Mouse (Mus musculus): ENCODE data around the gene Klhl36. TPM values are rescaled to one million over a fixed set of nuclear protein-coding genes. Genes with fewer than 3 reads are reported as not detected.
A peak's percentile ranks its signal among the peaks of the same experiment; 100 is the strongest.

Gene Klhl36
- polyA plus RNA-seq, 1 experiment: 14.1 TPM

- no peak for TF ChIP-seq FLI1 (IDR thresholded peaks at IDR 0.05; ENCODE audit: low read length)
- no peak for TF ChIP-seq GATA1 (IDR thresholded peaks at IDR 0.05; ENCODE audit: borderline replicate concordance, low read length)
These were observed 296 bp downstream of the Klhl36 start for GRCm38 (mm10) chr8:119862390-119862734.

GRCm38 (mm10) chr8:119862749-119863148 lies 683 bp downstream of the Klhl36 start:
- Histone ChIP-seq H3K4me1 (peaks cover 63% of the 10 kb centered on the region), H3K9me3 (no peaks in the 10 kb centered on the region), H3K27me3 (replicated peaks) (peaks cover 34% of the 10 kb centered on the region), H3K4me3 (replicated peaks) (peak overlapping the region; percentile 95), H3K36me3 (replicated peaks; ENCODE audit: low read length) (peaks cover 23% of the 10 kb centered on the region)
- TF ChIP-seq GATA1 (IDR thresholded peaks at IDR 0.05; ENCODE audit: borderline replicate concordance, low read length) (no peak), FLI1 (IDR thresholded peaks at IDR 0.05; ENCODE audit: low read length) (no peak)

More at GRCm38 (mm10) chr8:119862390-119862734, 296 bp downstream of the Klhl36 start:
- Histone ChIP-seq H3K27me3 (replicated peaks) (peaks cover 38% of the 10 kb centered on the region), H3K9me3 (no peaks in the 10 kb centered on the region), H3K36me3 (replicated peaks; ENCODE audit: low read length) (peaks cover 20% of the 10 kb centered on the region), H3K4me3 (replicated peaks) (peak overlapping the region; percentile 95), H3K4me1 (peaks cover 66% of the 10 kb centered on the region)

GRCm38 (mm10) chr8:119869616-119870015 lies 7.5 kb downstream of the Klhl36 start:
- H3K36me3 ChIP-seq (replicated peaks; ENCODE audit: low read length): peaks cover 67% of the 10 kb centered on the region

GRCm38 (mm10) chr8:119873181-119873580 lies 11.1 kb downstream of the Klhl36 start:
- TF ChIP-seq FLI1 (IDR thresholded peaks at IDR 0.05; ENCODE audit: low read length): no peak
- no peak for TF ChIP-seq GATA1 (IDR thresholded peaks at IDR 0.05; ENCODE audit: borderline replicate concordance, low read length)
- Histone ChIP-seq H3K27me3 (replicated peaks) (peaks cover 9% of the 10 kb centered on the region), H3K36me3 (replicated peaks; ENCODE audit: low read length) (peaks cover 68% of the 10 kb centered on the region), H3K9me3 (peaks cover 15% of the 10 kb centered on the region), H3K4me1 (peaks cover 13% of the 10 kb centered on the region), H3K4me3 (replicated peaks) (peak overlapping the region; percentile 54)

More at GRCm38 (mm10) chr8:119869616-119870015, 7.5 kb downstream of the Klhl36 start:
- Histone ChIP-seq H3K4me1 (peaks cover 21% of the 10 kb centered on the region), H3K4me3 (replicated peaks) (no peak overlapping the region), H3K27me3 (replicated peaks) (peaks cover 6% of the 10 kb centered on the region), H3K9me3 (peaks cover 15% of the 10 kb centered on the region)
- no peak for TF ChIP-seq GATA1 (IDR thresholded peaks at IDR 0.05; ENCODE audit: borderline replicate concordance, low read length)
- TF ChIP-seq FLI1 (IDR thresholded peaks at IDR 0.05; ENCODE audit: low read length): no peak

- Histone ChIP-seq H3K9me3 (no peaks in the 10 kb centered on the region), H3K36me3 (replicated peaks; ENCODE audit: low read length) (peaks cover 12% of the 10 kb centered on the region), H3K4me3 (replicated peaks) (no peak overlapping the region), H3K27me3 (replicated peaks) (peaks cover 55% of the 10 kb centered on the region), H3K4me1 (peaks cover 13% of the 10 kb centered on the region)
- TF ChIP-seq GATA1 (IDR thresholded peaks at IDR 0.05; ENCODE audit: borderline replicate concordance, low read length) (no peak), FLI1 (IDR thresholded peaks at IDR 0.05; ENCODE audit: low read length) (no peak)
These were observed 19.2 kb downstream of the Klhl36 start for GRCm38 (mm10) chr8:119881301-119881700.

DNA sequence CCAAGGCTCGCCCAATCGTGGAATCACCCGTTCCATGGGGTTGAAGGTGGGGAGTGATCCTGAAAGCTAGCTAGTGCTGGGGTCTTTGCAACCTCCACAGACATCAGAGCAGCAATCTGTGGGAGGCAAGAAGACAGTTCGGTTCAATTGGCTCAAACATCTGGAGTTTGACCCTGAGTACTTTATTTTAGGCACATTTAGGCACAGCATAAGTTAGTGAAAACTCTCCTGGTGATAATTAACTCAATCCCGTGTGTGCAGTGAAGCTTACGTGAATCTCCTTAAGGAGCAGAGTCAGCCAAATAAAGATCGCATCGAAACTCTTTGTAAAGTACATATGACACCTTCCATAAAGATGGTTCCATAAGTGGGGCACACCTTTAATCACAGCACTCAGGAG lies 19.9 kb downstream of the Klhl36 start:
- Histone ChIP-seq H3K36me3 (replicated peaks; ENCODE audit: low read length) (peaks cover 7% of the 10 kb centered on the region), H3K4me3 (replicated peaks) (no peak overlapping the region), H3K27me3 (replicated peaks) (peaks cover 55% of the 10 kb centered on the region), H3K4me1 (peaks cover 11% of the 10 kb centered on the region), H3K9me3 (no peaks in the 10 kb centered on the region)
- TF ChIP-seq FLI1 (IDR thresholded peaks at IDR 0.05; ENCODE audit: low read length) (no peak), GATA1 (IDR thresholded peaks at IDR 0.05; ENCODE audit: borderline replicate concordance, low read length) (no peak)

DNA sequence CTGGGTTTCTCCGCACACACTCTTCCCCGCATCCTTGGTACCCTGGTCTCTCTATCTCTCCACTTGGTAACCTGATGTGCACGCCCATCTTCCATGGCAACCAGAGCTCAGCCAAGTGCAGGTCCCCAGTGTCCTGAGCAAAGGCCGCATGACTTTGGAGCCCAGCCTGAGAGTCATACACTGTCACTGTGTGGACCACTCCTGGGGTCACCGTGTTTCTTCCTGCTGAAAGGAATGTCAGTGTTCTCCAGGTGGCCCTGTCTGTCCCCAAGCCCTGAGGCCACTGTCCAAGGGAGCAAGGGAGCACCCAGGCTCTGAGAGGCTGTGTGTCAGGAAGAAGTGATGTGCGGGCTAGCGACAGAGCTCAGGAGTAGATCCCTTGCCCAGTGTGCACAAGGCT lies 21.2 kb downstream of the Klhl36 start:
- Histone ChIP-seq H3K36me3 (replicated peaks; ENCODE audit: low read length) (no peaks in the 10 kb centered on the region), H3K27me3 (replicated peaks) (peaks cover 56% of the 10 kb centered on the region), H3K4me3 (replicated peaks) (no peak overlapping the region), H3K4me1 (peaks cover 11% of the 10 kb centered on the region), H3K9me3 (no peaks in the 10 kb centered on the region; the same call in 1 of the 2 replicates)
- TF ChIP-seq GATA1 (IDR thresholded peaks at IDR 0.05; ENCODE audit: borderline replicate concordance, low read length) (no peak), FLI1 (IDR thresholded peaks at IDR 0.05; ENCODE audit: low read length) (no peak)

DNA sequence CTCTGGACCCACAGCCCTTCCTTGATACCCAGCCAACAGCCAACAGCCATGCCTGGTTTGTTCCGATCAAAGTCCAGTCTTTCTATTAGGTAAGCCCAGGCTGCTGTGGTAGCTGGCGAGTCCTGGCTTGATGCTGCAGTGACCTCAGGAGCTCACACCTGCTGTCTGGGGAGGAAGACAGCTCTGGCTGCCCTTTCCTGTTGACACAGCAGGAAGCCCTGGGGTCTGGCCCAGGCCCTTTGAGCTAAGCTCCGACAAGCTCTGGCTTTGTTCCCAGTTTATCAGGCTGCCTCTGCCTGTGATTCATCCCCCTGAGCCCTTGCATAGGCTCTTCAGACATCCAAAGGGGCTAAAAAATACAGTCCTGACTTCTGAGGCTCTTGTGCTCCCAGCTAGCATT lies 23.5 kb downstream of the Klhl36 start:
- peaks cover 43% of the 10 kb centered on the region for H3K27me3 ChIP-seq (replicated peaks)
- H3K36me3 ChIP-seq (replicated peaks; ENCODE audit: low read length): no peaks in the 10 kb centered on the region
- no peak overlapping the region for H3K4me3 ChIP-seq (replicated peaks)
- TF ChIP-seq GATA1 (IDR thresholded peaks at IDR 0.05; ENCODE audit: borderline replicate concordance, low read length): no peak
- no peak for TF ChIP-seq FLI1 (IDR thresholded peaks at IDR 0.05; ENCODE audit: low read length)
- H3K4me1 ChIP-seq: peaks cover 11% of the 10 kb centered on the region
- H3K9me3 ChIP-seq: no peaks in the 10 kb centered on the region; the same call in 1 of the 2 replicates

DNA sequence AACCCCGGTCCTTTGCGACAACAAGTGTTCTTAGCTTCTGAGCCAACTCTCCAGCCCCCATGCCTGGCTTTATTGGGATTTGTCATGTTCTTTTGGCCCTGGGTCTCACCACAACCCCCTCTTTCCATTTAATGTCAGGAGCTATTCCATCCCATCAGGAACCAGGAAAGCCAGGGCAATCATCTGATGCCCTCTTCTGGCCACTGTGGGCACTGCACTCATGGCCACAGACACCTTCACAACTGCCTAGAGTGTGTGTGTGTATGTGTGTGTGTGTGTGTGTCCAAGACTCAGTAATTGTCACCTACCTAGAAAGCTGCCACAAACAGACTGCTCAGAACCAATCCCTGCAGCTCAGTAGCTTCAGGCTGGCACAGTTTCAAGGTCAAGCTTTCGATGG lies 25.1 kb downstream of the Klhl36 start:
- no peak for TF ChIP-seq GATA1 (IDR thresholded peaks at IDR 0.05; ENCODE audit: borderline replicate concordance, low read length)
- TF ChIP-seq FLI1 (IDR thresholded peaks at IDR 0.05; ENCODE audit: low read length): no peak

GRCm38 (mm10) chr8:119888012-119888411 lies 25.9 kb downstream of the Klhl36 start:
- no peak for TF ChIP-seq FLI1 (IDR thresholded peaks at IDR 0.05; ENCODE audit: low read length)
- H3K27me3 ChIP-seq (replicated peaks): peaks cover 31% of the 10 kb centered on the region
- H3K4me1 ChIP-seq: peaks cover 11% of the 10 kb centered on the region
- H3K36me3 ChIP-seq (replicated peaks; ENCODE audit: low read length): no peaks in the 10 kb centered on the region
- no peaks in the 10 kb centered on the region; the same call in 1 of the 2 replicates for H3K9me3 ChIP-seq
- no peak overlapping the region for H3K4me3 ChIP-seq (replicated peaks)

More for the DNA sequence above, 25.1 kb downstream of the Klhl36 start:
- H3K27me3 ChIP-seq (replicated peaks): peaks cover 33% of the 10 kb centered on the region
- H3K9me3 ChIP-seq: no peaks in the 10 kb centered on the region; the same call in 1 of the 2 replicates
- H3K4me1 ChIP-seq: peaks cover 11% of the 10 kb centered on the region
- H3K36me3 ChIP-seq (replicated peaks; ENCODE audit: low read length): no peaks in the 10 kb centered on the region
- H3K4me3 ChIP-seq (replicated peaks): no peak overlapping the region

DNA sequence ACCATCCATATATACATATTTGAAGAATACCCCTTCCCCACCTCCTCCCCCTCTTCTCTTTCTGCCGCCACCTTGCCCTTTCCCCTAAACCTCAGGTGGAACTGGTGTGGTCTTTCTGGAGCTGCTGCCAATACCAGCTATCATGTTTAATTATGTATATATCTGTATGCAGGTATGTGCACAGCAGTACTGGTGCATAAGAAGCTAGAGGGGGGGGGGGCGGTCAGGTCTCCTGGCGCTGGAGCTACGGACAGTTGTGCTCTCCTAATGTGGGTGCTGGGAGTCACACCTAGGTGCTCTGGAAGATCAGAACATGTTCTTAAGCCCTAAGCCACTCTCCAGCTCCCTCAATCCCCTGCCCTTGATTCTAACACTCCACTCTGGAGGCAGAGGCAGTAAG lies 35.0 kb downstream of the Klhl36 start:
- Histone ChIP-seq H3K36me3 (replicated peaks; ENCODE audit: low read length) (no peaks in the 10 kb centered on the region), H3K4me1 (peaks cover 21% of the 10 kb centered on the region), H3K27me3 (replicated peaks) (peaks cover 35% of the 10 kb centered on the region), H3K9me3 (no peaks in the 10 kb centered on the region), H3K4me3 (replicated peaks) (peak overlapping the region; percentile 33)
- TF ChIP-seq FLI1 (IDR thresholded peaks at IDR 0.05; ENCODE audit: low read length) (no peak), GATA1 (IDR thresholded peaks at IDR 0.05; ENCODE audit: borderline replicate concordance, low read length) (no peak)

Measured in megakaryocyte, embryonic 14.5 days (primary cell).